Mouse (Mus musculus) lung, postnatal 4 days (tissue): ENCODE results near the gene Oit3.

Experiments used
- DNase-seq, 2 experiments: peaks; one replicate each; pipeline ENCODE4 v3.0.0; 2021

Gene Oit3

DNA sequence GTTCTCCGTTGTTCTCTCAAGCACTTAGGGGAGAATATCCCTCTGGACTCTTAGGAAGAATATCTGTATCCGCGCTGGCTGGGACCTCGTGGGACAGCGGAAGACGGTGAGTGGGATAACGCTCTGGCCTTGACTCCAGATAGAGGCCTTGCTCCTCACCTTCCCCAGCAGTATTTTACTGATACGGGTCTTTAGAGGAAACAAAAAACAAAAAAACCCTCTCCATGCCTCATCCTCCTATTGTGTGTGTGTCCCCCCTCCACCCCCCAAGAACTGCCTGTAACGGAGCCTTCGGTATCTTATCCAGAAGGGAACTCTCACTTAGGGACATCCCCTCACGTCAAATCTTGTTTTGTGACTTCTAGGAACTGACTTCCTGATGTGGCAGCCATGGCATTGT lies at the start of gene Oit3:
Oit3 (minus strand) TSS at position 44 of the 400 bp plus-strand sequence.
- DNase-seq = no peak

DNA sequence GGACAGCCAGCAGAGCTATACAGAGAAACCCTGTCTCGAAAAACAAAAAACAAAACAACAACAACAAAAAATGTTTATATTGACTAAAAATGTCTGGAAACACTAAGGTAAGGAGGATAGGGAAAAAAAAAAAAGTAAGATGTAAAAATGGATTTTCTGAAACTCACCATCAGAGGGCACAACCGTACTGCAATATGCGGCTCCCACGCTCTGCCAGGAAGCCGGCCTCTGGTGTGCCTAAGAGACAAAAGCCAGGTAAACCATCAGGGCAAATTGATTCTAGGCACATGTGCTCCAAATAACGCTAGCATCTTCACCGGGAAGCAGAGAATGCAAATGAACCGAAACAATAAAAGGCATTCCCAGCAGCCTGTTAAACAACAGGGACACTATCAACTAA lies 49.3 kb upstream of the Oit3 start:
- DNase-seq = no peak

DNA sequence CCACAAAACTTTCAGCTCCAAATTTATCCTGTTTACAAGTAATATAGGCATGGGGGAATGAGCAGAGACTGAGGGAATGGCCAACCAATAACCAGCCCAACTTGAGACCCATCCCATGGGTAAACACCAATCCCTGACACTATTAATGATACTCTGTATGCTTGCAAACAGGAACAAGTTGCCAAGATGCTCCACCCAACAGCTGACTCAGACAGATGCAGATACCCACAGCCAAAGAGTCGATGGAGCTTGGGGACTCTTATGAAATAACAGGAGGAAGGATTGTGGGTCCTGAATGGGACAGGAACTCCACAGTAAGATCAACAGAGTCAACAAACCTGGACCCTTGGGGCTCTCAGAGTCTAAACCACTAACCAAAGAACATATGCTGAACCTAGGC lies 47.8 kb upstream of the Oit3 start:
- DNase-seq = no peak

DNA sequence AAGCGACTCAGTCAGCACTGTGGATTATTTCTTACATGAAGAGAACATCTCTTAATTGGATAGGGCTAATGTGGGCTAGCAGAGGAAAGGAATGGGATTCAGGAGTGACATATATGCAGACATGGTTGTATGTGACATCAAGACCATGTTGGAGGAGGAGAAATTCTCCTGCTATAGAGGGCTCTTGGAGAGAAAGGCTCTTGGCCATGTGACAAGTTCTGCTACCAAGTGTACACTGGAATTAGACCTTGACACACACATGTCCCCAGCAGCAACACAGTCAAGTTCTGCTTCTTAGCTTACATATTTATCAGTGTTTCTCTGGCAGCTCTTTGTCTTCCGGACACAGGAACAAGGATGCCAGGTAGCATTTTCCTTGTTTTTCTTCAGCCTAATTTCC lies 45.8 kb upstream of the Oit3 start:
- DNase-seq = no peak

DNA sequence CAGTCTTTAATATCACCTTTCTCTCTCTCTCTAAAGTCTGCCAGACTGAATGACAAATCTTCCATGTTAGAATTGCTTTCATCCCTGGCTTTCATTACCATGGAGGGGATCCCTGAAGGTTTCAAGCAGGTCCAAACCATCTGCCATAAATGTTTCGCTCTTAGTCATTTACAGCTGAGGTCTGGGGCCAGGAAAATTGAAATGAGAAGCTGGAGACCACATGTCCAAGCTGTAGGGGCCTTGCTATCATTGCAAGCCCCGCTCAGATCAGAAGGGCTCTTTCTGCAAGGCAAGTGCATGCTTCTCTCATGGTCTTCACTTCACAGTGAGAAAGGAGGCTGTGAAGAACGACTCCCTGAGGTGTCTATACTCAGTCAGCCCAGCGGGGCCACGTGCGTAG lies 42.7 kb upstream of the Oit3 start:
- DNase-seq = no peak

DNA sequence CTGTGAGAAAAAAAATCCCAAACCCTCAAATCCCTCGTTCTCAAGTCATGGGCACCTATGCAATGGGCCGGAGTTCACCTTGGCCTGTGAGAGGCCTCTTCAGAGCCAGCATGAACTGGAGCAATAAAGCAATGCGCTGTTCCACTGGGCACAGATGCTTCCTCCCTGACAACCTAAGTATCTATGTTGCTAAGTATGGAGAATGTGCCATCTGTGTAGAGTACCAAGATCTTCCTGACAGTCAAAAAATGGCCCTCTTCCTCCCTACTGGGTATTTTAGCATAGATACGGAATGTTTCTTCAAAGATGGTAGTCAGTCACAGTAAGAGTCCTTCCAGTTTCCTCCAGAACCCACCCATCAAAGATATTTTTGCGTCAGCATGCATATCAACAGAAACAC lies 39.8 kb upstream of the Oit3 start:
- DNase-seq = no peak

DNA sequence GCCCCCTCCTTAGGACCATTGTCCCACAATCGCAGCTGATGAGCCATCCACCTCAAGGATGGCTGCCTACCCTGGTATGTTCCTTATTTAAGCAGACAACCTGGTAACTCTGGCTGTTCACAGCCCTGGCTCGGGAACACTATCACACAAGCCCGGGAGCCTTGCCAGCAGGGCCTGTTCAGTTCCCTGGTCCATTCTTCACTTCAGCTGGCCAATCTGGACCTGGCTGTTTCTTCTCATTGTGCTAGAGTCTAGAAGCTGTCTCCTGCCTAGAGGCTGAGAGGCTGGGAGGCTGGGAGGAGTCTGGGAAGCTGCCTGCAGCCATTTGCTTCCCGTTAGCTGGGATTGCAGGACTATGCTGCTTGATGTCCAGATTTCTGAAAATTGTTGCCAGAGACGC lies 28.9 kb upstream of the Oit3 start:
- no peak for DNase-seq

DNA sequence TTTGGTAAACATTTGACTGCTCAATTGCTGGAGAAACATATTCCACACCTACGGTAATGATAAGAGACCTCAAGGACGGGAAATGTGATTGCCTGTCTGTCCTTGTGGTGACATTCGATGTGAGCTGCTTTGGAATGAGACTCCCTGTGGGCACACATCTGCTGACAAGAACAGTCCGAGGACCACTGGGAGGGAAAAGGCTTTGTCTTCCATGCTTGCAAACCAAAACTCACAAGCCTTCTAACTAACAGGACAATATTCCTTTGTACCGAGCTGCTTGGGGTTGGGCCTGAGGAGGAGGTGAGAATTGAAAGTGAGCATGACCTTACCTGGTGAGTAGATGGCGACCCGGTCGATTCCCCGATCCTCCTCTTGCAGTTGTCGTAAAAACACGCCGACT lies 25.7 kb upstream of the Oit3 start:
- no peak for DNase-seq

DNA sequence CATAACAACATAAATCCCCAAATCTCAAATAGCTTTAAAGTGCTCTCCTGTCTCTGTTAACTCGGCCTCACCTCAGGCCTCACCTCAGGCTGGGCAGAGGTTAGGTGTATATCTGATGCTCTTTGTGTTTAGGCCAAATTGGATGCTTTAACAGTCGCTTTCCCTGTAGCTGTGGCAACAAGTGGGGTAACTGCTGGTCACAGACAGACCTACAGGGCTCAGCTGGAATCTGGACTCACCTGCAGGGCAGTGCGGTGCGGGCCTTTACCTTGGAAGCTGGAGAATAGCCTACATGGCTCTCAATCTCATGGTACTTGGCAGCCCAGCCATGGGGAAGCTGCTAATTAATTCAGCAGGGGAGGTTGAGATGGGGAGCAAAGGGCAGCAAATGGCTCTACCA lies 25.0 kb upstream of the Oit3 start:
- no peak for DNase-seq

DNA sequence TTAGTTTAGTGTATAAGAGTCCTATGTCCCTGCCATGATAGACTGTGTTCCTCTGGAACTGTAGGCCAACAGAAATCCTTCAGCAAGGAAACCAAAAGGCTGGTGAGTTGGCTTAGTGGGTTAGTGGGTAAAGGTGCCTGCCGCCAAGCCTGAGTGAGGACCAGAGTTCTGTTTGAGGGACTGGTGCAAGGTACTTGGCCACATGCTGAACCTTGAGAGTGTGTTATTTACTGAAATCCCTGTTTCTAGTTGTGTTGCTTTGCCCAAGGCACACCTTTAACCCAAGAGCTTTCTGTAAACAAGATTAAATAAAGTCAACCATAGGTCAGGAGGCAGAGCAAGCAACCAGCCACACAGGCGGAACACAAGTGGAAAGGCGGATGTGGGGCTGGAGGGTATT lies 24.0 kb upstream of the Oit3 start:
- DNase-seq = no peak

DNA sequence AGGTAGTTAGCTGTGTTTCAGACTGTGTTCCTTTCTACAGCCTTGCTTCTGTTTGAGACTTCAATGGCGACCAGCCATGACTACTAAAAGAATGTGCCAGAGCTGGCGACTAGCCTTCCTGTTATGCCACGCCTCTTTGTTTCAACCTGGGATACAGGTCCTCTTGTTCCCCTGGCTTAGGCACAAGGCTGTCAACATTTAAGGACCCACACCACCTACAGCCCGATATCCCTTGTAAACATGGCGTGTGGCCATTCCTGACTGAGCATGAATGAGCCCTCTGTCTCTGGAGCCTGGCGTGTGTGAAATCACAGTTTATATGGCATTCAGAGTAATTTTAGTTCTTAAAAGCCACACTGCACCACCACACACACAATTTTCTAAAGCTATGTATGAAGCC lies 20.7 kb upstream of the Oit3 start:
- DNase-seq = no peak

DNA sequence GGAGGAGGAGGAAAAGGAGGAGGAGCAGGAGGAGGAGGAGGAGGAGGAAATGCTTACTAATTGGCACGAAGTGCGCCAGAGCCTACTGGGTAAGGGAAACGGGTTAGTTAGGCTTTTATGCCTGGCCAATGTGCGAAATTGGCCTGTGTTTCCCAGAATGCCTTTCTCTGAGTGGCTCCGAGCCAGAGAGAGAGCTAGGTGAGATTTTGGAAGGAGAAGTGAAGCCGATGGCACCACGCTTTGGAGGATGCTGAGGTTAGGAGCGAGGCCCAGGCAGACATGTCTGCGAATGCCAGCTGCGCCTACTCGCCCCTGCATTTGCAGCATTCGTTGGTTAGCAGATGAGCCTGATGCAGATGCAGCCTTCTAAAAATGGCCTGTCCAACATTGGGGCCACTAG lies 18.2 kb upstream of the Oit3 start:
- no peak for DNase-seq

DNA sequence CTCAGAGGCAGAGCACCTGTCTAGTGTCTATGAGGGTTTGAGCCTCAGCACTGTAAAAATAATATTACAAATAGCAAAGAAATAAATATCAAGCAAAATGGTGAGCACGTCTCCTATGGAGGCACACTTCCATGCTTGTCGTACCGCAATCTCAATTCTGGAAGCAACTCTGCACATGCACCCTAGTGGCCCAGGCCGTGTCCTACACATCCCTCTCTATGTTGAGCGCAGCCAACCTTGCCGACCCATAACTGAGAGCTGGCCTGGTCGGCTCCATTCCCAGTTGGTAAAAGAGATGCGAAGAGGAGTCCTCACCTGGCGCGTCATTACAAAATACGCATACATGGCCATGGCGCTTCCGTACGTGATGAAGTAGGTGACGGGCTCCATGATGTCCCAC lies 13.1 kb upstream of the Oit3 start:
- DNase-seq = no peak

DNA sequence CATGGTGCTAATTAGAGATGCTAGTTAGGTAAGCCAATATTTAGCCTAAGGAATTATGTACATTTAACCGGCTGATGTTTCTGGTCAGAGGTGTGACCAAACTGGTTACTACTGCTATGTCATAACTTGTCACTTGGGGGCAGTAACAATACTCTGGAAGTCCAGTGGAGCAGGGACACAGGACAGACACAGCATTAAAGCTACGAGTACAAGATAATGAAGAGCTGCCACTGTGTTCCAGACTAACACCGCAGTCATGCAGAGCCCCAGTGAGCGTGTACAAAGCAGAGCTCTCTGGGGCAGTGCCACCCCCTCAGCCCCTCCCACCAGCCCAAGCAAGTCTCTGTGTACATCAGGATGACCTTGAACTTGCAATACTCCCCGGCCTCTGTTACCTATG lies 10.3 kb upstream of the Oit3 start:
- peak in 1 of 2 experiments; percentile 31 for DNase-seq

DNA sequence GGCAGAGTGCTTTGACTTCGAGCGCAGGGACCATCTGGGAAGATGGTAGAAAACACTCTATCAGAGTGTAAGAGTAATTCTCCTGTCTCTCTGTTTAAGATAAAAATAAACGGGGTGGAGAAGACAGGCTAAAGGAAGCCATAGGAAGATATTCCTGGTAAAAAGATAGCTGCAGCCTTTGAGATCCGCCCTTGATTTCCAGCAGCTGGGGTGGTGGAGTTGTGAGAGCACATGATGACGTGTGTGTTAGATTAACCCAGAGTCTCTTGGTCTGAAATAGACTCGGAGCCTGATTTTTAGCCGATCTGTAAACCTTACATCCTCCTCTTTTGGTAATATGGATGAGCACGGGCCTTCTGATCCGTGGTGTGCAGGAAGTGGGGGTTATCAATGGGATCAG lies 6.0 kb upstream of the Oit3 start:
- no peak for DNase-seq

DNA sequence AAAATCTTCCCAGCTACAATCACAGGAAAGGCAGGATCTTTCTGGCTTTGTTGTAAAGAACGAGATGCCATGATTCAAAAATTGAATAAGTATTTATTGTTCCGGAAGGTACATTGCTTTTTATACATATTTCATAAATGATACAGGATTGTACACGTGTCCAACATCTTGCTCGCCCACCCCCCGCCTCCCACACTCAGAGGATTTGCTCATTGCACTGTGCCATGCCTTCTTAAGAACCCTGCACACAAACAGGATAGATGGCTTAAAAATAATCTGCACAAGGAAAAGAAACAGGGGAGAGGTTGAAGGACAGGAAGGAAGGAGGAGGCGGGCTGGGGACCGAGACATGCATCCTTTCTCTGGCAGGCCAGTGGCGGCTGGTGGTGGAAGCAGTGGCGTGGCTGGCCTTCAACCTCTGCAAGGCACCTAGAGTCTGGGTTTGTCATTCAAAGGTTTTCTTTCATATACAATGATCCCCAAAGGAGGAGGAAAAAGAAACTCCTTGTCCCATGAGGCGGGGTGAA lies 5.4 kb upstream of the Oit3 start:
- DNase-seq = no peak

DNA sequence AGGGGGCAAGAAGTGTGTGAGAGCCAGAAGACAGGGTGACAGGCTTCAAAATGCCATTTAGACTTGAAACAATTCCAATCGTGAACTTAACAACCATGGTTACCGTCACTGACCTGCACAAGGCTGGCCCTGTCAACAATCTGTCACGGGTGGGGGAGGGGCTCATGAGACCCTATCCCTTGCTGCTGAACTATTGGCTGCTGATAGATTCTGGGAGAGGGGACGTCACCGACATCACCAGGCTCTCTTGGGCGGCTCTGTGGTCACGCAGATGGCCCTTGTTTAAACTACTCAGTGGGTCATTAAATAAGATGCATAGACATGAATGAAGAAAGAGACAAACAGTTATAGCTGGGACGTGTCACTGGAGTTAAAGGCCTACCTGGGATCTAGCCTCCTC lies 3.1 kb upstream of the Oit3 start:
- DNase-seq = no peak

DNA sequence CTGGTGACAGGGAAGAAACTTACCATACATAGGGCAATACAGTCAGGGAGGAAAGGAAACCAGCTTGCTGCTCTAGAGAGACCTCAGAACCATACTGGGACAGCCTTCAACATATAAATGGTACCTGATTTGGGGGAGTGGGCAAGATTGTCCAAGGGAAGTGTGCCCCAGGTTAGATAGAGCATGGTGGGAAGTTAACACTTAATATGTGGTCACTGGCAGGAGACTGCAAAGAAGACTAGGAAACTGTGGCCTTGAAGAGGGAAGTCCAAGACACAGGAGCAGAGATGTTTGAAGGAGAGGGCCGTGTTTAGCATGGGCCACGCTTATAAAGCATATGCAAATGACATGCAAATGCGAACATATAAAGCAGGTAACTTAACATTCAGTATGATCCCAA lies 2.5 kb upstream of the Oit3 start:
- no peak for DNase-seq

DNA sequence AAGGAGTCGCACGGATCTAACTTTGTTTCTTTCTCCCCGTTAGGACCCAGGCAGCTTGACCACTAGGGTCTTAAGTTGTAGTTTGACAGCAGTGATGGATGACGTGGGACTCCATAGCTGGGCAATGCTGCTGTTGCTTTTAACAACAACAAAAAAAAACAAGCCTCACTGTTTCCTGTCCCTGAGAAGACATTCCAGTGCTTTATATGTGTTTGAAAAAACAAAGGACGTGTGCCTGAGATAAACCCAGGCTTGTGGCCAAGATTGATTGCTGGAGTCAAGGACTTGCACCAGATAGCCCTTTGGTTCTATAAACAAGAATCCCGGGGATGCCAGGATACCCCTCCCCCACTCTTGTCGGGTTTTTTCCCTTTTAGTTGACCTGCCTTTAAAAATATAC lies 1.6 kb upstream of the Oit3 start:
- peak; percentile 48 to 65 for DNase-seq

DNA sequence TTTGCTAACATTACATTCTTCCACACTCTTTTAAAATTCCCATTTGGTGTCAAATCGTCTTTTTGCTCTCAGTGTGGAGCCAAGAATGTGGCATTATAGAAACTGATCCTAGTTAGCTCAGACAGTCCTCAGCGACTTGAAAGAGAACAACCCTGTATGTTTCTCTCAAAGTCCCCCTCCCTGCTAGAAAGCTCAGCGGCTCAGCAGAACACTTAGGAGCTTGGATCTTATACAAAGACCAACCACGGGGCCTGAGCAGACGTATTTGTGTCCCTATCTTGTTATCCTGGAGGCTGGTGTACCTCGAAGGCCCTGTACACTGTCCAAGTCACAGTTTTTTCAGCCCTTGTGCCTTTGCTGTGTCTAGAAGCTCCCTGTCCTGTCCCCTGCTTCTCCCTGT lies 1.4 kb downstream of the Oit3 start:
- DNase-seq = no peak

DNA sequence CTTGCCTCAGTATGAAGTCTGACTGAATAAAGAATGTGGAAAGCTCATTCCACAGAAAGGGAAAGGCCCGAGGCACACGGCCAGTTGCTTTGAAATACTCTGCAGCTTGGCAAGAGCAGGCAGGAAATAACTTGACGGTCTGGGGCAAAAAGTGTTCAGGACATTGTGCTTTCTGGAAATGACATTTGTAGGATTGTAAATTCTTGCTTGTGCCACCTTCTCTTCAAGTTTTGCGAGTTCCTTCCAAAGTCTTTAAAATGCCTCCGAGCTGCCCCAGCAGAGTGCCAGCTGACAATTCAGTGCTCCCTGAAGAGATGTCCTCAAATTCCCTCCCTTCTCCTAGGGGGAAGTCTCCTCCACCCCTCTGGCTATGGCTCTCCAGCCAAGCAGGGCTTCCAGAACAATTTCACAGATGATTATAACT lies 2.1 kb downstream of the Oit3 start:
- DNase-seq = peak; percentile 56 to 80

DNA sequence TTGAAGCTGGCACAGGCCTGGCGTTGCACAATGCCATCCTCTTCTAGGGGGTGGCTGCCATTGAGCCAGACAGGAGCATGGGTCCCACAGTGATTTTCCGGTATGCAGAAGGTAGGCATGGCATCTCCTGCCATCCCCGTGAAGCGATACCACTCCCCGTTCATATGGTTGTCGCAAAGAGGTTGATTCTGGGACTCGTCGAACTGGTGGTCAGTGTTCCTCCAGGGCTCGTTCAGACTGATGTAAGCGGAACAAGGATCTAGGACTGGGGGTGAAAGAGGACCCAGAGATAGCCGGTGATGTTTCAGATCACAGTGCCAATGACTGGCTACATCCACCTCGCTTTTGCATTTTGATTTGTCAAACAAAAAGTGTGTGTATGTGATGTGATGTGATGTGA lies 2.9 kb downstream of the Oit3 start:
- no peak for DNase-seq

DNA sequence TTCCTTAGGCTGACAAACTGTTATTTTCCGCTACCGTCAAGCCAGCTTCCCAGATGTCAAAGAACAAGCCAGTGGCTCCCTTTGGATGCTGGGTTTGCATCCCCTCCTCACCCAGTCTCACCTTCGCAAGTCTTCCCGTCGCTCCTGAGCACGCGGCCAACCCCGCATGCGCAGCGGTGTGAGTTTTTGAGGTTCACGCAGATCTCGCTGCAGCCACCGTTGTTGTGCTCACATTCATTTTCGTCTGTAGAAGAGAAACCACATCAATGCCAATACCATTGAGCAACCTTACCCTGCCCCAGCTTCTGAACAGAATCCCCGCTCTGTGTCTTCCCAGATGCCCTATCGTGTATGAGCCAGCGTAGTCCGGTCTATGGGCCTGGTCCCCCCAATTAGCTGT lies 5.8 kb downstream of the Oit3 start:
- no peak for DNase-seq

DNA sequence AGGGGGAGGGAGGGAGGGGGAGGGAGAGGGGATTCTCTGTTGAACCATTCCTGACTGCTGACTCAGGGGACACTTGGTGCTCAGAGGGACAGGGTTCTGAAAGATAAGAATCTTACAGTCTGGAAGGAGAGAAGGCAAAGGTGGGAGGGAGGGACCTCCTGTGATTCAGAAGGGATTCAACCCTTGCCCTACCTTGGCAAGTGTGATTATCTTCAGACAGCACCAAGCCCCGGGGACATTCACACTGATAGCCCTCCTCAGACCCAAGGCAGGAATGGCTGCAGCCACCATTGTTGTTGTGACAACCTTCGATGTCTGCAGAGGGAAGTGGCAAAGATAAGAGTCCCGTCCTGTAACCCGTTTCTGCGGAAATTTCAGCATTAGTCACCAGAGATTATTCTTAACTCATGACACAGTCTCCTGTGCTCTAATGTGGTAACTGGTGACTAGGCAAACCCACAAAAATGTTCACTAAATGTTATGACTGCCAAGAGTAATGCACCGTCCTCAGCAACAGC lies 10.8 kb downstream of the Oit3 start:
- no peak for DNase-seq

DNA sequence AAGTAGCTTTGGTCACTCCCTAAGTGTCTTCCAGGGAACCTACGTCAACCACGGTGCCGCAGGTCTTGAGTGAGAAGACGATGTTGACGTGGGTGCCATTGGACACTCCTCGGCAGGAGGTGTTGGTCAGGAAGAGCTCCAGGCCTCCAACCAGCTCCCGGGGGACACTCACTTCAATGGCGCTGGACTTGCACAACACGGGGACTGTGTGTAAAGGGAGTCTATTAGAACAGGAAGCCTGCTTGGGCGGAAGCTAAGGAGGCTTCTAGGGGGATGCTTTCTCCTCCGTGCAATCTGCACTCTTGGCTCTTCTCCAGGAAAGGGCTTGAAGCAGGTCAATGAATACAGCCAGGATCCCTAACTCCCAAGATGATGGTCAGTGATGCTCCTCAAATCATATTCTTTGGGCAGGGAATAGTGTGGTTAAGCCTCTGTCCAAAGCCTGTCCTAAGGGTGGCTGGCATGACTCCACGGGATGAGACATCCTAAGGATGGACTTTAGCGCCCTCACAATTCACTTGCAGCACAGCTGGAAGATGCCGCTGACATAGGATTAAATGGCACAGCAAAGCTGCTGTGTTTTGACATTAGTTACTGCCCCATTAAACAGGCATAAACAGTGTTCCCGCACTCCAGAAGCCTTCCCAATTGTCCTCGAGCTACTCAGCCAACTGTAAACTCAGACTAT lies 12.0 kb downstream of the Oit3 start:
- no peak for DNase-seq
